Mouse (Mus musculus): ENCODE measurements at regions not wholly inside any gene's neighbourhood (a gene's known extent, or its start where the extent isn't known, plus 50 kb on each side); places are given as distances from the start of the nearest gene placed in this dataset.

- peak; percentile 2 for DNase-seq
Observed at GRCm38 (mm10) chr3:12077756-12078155, 1742.3 kb upstream of the Gm38303 start.
